Mouse (Mus musculus) kidney, postnatal 10 days (tissue): ENCODE measurements at regions not wholly inside any gene's neighbourhood (a gene's known extent, or its start where the extent isn't known, plus 50 kb on each side); places are given as distances from the start of the nearest gene placed in this dataset.
A peak's percentile ranks its signal among the peaks of the same experiment; 100 is the strongest.
"Not testable (repeated sequence)": the region's sequence is repeated elsewhere in the genome, so short reads cannot be mapped to it uniquely, and the experiment has no call there.

Experiments
- DNase-seq: peaks from one replicate; pipeline ENCODE4 v3.0.0; 2021; ENCODE audit warnings: mixed read lengths

- DNase-seq = no peak
These were observed 85.9 kb downstream of the Osr1 start for GRCm38 (mm10) chr12:9655794-9656193.

GRCm38 (mm10) chr12:9656324-9656723 lies 86.4 kb downstream of the Osr1 start:
- no peak for DNase-seq

- DNase-seq = no peak
These were observed 87.4 kb downstream of the Osr1 start for GRCm38 (mm10) chr12:9657199-9657766.

GRCm38 (mm10) chr12:9657793-9658192 lies 87.9 kb downstream of the Osr1 start:
- peak; percentile 9 for DNase-seq

- DNase-seq = no peak
These were observed 90.4 kb downstream of the Osr1 start for GRCm38 (mm10) chr12:9660299-9660698.

- DNase-seq = no peak
These were observed 118.9 kb downstream of the Osr1 start for GRCm38 (mm10) chr12:9688776-9689175.

- no peak for DNase-seq
These were observed 119.6 kb downstream of the Osr1 start for GRCm38 (mm10) chr12:9689541-9689940.

- peak; percentile 44 for DNase-seq
These were observed 163.0 kb downstream of the Osr1 start for GRCm38 (mm10) chr12:9732921-9733320.

- no peak for DNase-seq
These were observed 174.9 kb downstream of the Osr1 start for GRCm38 (mm10) chr12:9744709-9745395.

GRCm38 (mm10) chr12:9751261-9752078 lies 181.6 kb downstream of the Osr1 start:
- DNase-seq = no peak

GRCm38 (mm10) chr12:9752079-9752450 lies 182.1 kb downstream of the Osr1 start:
- no peak for DNase-seq

GRCm38 (mm10) chr12:9756411-9756810 lies 186.5 kb downstream of the Osr1 start:
- peak; percentile 8 for DNase-seq

- no peak for DNase-seq
These were observed 190.9 kb downstream of the Osr1 start for GRCm38 (mm10) chr12:9760818-9761217.

- not testable (repeated sequence) for DNase-seq
These were observed 192.4 kb downstream of the Osr1 start for GRCm38 (mm10) chr12:9762291-9762811.

GRCm38 (mm10) chr12:9762842-9763241 lies 192.9 kb downstream of the Osr1 start:
- no peak for DNase-seq

- DNase-seq = no peak
These were observed 201.0 kb downstream of the Osr1 start for GRCm38 (mm10) chr12:9770908-9771307.

- no peak for DNase-seq
These were observed 203.0 kb downstream of the Osr1 start for GRCm38 (mm10) chr12:9772875-9773274.

GRCm38 (mm10) chr12:9802284-9802683 lies 232.4 kb downstream of the Osr1 start:
- DNase-seq = no peak

GRCm38 (mm10) chr12:9807406-9807805 lies 237.5 kb downstream of the Osr1 start:
- no peak for DNase-seq

GRCm38 (mm10) chr12:9833273-9833672 lies 263.4 kb downstream of the Osr1 start:
- peak; percentile 12 for DNase-seq

- no peak for DNase-seq
These were observed 269.4 kb downstream of the Osr1 start for GRCm38 (mm10) chr12:9839198-9839845.

- no peak for DNase-seq
These were observed 270.0 kb downstream of the Osr1 start for GRCm38 (mm10) chr12:9839949-9840348.

- no peak for DNase-seq
These were observed 277.1 kb downstream of the Osr1 start for GRCm38 (mm10) chr12:9847034-9847433.
